Mouse (Mus musculus) CD4-positive, CD25-positive, alpha-beta regulatory T cell, adult 2 months (primary cell): Measurements from ENCODE around the gene Kif27.

Experiments used
- DNase-seq: peaks from one replicate; pipeline ENCODE4 v3.0.0-alpha.2; 2012; ENCODE audit warnings: low read depth, low spot score

Kif27 gene

DNA sequence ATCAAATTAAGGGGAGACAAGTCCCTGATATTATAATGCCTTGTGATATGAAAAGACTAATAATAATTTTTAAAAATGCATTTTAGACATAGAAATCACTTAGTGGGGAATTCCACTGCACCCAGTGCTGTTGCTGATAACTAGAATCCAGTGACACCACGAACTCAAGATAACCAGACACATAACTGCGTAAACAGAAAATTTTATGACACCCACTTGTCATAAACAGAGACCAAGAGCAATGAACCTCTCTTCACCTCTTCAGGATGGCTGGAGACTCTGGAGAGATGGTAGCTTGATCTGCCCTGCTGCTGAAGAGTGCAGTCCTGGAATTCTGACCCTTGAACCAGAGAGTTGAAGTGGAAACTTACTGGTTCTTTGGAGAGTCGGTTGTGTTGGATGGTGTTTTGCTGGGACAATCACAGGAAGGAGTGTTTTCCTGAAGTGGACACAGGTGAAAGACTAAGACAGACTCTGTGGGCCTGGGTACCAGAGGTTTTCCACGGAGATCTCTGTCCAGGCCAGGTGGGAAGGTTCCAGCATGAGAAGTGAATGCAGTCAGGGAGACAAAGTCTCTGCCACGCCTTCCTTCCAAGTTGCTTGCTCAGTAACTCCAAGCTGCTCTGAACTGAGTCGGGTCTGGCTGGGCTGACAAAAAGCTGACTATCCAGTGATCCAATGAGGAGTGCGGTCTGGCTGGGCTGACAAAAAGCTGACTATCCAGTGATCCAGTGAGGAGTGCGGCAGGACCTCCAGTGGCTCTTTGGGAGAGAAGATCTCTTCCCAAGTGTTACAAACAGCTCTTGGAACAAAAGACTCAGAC, 5.6 kb upstream of the Kif27 start:
- no peak for DNase-seq

DNA sequence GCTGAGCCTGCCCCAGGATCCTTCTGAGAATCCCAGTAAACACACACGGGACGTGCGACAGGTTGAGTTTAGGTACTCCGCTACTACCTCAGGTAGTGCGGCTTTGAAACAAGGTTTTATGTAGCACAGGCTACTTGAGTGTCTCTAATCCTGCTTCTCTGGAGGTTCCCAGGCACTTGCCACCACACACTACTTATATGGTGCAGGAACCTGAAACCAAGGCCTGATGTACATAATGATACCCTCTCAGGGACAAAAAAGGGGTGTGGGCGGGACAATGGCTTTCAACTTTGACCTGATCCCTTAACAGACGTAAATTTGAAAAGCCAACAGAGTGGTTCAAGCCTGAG, 357 bp upstream of the Kif27 start:
- no peak for DNase-seq

DNA sequence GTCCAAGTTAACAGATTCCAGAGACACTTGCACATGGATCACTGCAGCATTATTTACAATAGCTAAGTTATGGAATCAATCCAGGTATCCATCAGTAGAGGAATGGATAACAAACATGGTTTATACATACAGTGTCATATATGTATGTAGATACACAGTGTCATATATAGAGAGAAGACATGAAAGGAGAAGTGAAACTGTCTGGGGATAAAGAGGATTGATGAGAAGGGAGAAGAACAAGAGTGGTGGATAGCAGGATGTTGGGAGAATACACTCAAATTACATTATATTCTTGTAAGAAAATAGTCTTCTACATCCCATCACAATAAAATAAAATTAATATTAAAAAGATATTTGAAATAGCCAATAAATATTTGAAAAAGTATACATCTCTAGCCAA, 5.9 kb downstream of the Kif27 start:
- no peak for DNase-seq

DNA sequence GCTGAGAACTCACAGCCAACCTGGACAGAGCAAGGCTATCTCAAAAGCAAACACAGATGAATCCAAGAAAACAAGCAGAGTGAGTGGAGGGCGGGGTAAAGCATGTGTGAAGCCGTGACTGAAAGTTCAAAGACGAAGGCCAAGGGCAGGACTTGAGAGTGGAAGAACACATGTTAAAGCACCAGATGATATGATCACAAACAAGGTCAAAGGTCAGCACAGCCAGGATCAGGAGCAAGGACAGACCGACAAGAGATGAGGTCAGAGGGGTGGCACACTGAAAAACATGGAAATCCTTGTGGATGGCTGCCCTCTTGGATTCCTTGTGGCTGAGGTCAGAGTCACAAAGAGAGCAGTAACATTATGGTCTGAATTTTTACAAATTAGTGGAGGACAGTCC, 8.3 kb downstream of the Kif27 start:
- no peak for DNase-seq

DNA sequence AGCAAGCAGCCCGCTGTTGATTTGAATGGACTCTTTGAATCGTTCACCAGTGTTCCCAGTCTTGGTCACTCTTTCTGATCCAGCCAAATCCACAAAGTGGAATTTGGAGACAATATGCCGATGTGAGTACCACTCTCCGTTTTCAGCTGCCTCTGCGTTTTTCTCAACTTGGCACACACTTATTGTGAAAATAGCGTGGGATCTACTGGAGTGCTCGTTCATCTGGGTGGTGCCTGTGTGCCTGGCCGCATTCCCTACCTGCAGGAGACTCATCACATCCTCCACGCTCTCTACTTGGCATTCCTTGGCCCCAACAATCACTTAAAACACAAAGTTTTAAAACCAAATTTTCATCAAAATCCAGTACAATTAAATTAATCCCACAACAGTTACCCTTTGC, 14.4 kb downstream of the Kif27 start:
- no peak for DNase-seq

DNA sequence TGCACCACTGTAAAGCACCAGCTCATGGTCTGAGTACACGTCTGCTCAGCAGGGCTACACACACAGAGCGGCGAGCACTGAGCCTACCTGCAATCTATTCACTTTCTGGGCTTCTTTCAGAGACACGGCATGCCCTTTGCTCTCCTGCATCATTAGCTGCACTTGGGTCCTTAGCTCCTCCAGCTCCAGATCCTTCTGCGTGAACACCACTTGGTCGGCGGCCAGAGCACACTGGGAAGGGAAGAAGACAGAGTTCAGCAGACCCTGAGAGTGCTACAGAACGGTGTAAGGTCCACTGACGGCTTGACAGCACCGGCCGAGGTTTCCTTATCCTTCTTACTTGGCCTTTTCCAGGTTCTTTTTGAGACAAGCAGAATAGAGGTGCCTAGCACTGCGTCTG, 21.5 kb downstream of the Kif27 start:
- no peak for DNase-seq

DNA sequence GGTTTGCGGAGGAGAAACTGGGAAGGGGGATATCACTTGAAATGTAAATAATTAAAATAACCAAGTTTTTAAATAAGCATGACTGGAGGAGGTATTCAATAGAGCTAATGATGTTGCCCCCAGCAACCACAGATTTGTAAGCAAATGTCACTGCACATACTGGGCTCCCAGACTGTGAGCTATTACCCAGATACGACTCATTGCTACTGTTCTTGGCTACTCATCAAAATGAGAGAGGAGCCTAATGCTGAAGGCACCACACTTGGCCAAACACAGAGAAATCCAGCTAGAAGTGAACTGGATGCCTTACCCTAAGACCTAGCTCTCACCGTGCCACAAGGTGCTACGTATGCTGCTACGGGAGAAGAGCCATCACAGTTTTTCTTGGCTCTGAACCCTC, 24.8 kb downstream of the Kif27 start:
- DNase-seq = no peak

DNA sequence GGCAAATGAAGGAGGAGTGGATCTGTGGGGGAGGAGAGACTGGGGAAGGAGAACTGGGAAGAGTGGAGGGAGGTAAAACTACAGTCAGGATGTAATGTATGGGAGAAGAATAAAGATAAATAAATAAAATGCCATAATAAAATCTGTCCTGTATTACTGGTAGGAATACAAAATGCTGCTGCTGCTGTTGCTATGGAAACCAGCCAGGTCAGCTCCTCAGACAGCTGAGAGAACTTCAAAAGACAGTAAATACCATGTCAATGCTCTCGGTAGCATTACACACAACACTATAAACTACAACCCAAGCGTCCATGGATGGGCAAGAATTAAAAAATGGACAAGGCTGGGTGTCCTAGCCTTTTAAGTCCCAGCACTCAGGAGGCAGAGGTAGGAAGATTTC, 41.2 kb downstream of the Kif27 start:
- DNase-seq = no peak

DNA sequence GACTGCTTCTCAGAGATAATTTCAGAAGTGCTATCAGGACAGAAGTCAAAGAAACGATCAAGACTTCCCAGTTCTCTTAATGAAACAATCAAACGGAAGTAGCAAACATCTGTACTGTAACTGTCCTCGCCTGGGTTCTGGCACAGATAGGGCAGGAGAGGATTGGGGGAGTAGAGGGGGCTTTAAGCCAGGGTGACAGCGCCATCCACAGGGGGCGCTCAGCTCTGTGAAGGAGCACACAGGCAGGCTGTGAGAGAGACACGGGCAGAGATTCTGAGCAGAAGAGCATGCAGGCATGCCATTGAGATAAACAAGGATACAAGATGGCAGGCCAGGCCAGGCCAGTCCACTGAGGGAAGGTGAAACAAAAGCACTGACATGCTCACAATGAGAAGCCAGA, 43.9 kb downstream of the Kif27 start:
- no peak for DNase-seq

DNA sequence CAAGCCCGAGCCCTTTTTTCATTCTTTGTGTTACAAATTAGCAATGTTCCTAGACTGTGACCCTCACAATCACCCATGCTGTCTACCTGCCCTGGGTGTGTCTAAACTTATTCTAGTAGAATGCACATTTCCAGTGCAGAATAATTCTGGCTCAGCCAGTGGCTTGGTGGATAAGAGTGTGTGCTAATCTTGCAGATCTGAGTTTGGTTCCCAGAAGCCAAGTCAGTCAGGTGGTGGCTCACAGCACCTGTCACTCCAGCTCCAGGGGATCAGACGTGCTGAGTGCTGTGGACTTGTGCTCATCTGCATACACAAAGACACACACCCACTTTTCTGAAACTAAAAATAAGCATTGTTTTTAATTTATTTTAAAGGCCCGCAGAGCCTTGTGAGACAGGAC, 45.2 kb downstream of the Kif27 start:
- DNase-seq = no peak

DNA sequence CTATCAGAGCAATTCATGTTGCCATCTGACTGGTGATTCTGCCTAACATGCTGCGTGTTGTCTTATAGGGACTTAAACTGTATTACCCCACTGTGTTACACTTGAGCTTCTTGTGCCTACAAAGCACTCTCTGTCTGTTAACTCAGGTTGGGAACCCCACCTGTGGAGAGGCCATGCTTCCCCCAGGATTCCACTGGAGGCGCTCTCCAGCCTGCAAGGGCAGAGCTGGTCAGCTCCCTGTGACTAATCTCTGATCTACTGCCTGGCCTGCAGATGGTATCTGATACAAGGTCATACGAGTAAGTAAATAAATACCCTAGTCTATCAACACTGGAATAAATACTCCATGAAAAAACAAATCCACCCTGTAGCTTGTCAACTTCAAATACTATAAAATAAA, 47.6 kb downstream of the Kif27 start:
- no peak for DNase-seq

DNA sequence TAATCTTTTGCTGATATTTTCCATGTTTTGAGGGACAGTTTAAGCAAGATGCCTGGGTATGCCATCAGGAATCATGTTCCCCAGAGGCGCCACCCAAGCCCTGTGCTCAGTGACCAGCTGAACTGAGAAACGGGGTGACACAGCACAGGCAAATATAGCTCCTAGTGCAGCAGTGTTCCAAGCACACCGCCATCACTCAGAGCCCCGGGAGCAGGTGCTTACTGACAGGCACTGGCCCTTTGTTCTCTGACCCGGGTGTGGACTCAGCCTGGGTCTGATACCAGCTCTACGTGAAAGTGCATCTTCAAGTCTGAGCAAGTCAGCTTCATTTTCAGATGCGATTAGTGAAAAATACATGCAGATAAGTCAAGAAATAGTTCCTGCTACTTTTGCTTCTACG, 49.4 kb downstream of the Kif27 start:
- no peak for DNase-seq

DNA sequence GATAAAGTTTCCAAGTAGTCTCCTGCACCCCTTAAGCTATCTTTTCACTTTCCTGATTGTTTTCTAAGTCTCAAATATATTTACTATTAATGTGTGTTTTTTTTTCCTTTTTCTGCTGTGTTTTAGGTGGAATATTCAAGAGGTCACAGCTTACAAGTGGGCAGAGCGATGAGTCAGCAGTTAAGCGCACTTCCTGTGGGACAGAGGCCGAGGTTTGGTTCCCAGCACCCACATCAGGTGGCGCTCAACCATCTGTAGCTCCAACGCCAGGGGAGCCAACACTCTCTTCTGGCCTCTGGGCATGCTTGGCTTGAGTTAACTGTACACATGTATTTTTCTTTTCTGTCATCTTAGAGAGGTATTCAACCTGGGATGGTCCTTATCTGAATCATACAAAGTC, 51.5 kb downstream of the Kif27 start:
- no peak for DNase-seq

DNA sequence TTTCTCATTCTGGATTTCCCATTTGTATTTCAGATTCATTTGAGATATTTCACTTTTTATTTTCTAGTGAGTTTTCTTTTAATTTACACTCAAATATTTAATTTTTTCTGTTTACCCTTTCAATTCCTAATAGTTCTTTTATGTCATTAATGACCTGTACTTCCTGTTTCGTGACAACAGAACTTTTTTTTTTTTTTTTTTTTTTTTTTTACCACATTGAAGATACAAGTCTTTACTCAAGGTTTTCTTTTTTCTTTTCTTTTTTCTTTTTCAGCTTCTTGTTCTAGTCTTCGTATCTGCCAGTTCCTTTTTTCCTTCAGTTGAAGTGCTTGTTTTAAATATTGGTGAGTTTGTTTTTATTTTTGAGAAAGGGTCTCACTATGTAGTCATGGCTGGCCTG, 53.7 kb downstream of the Kif27 start:
- no peak for DNase-seq

DNA sequence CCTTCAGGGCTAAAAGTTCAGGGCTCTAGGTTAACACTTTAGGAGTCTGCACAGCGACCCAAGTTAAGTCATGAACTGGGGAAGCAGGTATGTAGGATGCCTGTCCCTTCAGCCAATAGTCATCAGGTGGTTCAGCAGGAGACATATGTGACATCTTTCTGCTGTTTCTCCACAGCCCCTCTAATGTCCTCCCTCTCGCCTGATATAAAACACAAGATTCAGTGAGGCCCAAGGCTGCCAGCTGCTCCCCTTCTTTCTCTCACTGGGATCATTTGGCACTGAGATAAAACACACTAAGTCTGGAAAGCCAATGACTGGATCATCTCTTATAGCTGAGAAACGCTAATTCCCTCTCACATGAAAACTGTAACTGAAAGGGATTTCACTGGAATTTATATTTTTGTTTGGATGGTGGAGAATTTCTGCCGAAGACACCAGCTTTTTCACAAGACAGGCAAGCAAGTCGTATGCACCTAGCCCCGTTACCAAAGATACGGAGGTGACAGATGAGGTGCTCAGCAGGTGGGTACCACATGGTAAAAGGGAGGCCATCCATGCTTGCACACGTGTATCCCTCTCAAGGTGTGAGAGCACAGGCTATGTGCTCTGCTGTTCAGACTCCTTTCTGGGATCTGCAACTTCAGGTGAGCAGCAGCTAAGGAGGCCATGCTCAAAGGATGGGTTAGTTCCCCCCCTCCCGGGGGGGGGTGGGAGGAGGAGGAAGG, 56.3 kb downstream of the Kif27 start:
- no peak for DNase-seq

DNA sequence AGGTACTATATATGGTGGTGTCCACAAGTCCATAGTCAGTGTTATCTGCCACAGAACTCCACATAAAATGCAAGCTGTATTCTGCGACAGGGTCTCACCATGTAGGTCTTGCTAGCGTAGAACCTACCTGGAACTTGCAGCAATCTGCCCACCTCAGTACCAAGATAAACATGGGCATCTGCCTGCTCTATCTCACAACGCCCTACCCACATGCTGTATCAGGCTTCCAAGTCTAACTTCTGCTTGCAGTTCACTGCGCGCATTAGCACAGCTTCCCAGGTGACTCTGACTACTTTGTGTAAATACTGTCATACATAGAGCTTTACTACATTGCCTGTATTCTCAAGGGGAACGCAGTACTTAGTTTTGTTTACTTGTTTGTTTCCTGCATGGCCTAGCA, 57.0 kb downstream of the Kif27 start:
- DNase-seq = no peak

DNA sequence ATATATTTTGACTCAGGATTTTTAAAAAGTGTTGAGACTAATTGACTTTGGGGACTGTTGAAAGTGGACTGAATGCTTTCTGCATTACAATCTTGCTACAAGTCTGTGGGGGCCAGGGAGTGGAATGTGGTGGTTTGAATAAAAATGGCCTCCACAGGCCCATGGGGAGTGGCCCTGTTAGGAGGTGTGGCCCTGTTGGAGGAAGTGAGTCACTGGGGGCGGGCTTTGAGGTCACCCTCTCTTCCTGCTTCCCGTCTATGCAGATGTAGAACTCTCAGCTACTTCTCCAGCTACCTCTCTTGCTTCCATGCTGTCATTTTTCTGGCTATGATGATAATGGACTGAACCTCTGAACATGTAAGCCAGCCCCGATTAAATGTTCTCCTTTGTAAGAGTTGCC, 60.2 kb downstream of the Kif27 start:
- no peak for DNase-seq

DNA sequence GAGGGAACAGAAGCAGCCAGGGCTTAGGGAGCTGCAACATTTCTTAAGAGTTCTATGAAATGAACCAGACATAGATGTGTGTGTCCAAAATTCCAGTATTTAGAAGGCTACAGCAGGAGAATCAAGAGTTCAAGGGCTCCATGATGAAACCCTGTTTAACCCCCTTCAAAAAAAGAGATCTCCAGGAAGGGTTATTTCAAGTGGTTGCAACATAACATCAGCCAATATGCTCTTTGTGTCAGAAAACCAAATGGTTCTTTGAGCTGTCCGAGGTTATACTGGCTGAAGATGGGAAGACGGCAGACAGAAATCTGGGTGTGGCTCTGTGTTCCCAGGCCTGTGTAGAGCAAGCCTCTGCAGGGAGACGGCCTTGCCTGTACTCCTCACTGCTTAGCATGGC, 63.3 kb downstream of the Kif27 start:
- DNase-seq = no peak

DNA sequence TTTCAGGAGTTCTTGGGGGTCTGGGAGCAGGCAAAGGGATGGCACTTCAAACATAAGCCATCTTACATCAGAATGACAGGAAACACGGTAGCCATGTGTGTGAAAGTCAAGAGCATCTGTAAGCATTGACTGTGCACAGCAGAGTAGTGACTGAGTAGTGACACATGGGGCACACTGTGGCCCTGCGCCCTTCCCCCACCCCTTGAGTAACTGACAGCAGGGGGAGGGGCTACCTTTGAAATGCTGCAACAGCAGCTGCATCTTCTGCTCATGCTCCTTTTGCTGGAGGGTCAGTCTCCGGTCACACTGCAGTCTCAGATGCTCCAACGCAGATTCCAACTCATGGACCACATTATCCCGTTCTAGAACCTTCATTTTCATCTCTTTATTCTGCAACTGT, 66.1 kb downstream of the Kif27 start:
- DNase-seq = no peak

DNA sequence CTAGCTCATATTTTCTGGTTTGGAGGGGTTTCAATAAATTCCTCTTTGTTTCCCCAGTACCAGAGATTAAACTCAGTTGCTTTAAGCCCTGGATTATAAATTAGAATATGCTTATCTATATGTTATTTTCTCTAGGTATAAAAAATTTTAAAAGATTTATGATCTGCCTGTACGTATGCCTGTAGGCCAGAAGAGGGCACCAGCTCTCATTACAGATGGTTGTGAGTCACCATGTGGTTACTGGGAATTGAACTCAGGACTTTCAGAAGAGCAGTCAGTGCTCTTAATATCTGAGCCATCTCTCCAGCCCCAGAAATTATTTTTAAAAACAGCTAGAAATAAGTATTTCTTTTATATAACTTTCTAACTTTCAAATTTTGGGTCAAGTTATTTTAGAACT, 69.6 kb downstream of the Kif27 start:
- peak; percentile 27 for DNase-seq

DNA sequence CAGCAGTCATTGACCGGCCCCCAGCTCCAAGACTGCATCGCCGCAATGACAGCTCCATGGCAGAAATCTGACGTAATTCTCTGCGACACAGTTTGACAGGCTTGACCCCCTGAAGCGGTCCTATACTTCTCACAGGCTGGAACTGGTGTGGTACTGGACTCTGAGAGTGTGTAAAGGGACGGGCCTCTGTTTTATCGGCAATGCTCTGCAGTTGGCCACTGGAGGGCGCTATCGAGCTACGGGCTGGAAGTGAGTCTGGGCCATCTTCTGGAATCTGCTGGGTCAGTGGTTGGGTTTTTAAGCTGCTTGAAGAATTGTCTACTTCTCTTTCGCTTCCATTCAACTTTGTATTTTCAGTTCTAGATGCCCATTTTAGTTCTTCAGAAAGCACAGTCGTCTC, 71.1 kb downstream of the Kif27 start:
- DNase-seq = peak; percentile 86

DNA sequence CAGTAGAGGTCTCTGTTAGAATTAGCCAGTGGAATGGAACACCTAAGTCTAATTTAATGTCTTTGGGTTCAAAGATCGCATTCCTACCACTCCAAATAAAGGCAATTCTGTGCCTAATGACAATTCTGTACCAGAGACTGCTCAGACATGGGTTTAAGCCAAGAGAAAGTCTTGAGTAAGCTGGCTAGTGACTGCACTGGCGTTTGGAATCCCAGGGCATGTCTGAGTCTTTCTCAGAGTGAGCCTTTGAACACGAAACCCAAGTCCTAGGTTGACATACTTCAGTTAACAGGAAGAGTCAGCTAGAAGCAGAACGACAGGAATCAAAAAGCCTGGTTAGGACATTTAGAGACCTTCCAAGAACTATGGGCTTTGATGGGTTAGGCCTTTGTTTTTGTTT, 75.5 kb downstream of the Kif27 start:
- DNase-seq = no peak

DNA sequence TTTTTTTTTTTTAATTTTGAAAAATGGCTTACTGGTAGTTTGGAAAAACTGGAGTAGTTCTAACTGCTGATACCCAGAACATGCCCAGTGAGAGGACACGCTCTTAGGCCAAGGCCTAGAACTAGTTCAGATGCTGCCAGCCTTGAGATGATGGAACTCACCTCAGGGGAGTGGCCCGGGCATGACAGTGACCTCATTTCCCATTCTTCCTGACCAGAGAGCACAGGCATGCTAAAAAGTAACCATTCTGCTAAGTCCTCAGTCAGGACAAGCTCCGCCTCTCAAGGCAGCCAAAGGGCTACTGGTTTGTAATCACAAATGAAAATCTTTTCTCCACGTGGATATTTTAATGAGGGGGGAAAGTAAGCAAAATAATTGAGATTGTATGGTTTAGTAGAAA, 77.0 kb downstream of the Kif27 start:
- no peak for DNase-seq

DNA sequence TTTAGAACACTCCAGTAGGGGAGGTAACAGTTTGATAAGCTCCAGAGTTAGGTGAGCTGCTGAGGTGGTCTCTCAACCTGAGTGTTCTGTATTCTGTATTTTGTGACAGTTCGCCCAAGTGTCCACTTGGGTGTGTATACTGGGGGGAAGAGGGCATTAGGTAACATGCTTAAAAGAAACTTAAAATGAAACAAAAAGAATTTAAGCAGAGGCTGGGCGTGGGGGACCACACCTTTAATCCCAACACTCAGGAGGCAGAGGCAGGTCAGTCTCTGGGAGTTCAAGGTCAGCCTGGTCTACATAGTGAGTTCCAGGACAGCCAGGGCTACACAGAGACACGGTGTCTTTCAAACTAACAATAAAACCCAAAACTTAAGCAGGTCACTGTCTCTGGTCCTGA, 78.4 kb downstream of the Kif27 start:
- DNase-seq = no peak
